Mouse (Mus musculus): Measurements from ENCODE around the gene Tspyl1. TPM values are rescaled to one million over a fixed set of nuclear protein-coding genes. Genes with fewer than 3 reads are reported as not detected.
"Not testable (repeated sequence)": the region's sequence is repeated elsewhere in the genome, so short reads cannot be mapped to it uniquely, and the experiment has no call there.

Gene Tspyl1
- polyA plus RNA-seq, 1 experiment from 2014 or later = 73.3 TPM

DNA sequence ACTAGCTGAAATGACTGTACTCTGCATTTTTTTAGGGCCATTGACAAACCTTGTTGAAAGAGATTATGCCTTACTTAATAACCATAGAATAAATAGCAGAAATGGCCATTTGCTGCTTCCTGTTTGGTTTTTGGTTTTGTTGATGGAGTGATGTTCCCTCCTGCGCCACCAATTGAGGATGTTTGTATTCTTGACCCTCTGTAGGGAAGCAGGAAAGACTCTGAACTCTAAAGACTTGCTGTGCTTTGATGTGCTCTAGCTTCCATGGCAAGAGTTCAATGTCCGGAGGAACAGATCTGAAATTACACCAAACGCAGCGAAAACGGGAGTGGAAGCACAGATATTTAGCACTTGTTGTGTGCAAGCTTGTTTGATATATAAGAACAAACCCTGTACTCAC is 37.2 kb upstream of the Tspyl1 start:
- Histone ChIP-seq H3K4me2 (replicated peaks; ENCODE audit: low read depth, low read length) (no peak overlapping the region), H3K36me3 (ENCODE audit: insufficient read depth, low read length) (no peaks in the 10 kb centered on the region), H3K9me3 (ENCODE audit: low read length) (no peaks in the 10 kb centered on the region), H3K9ac (replicated peaks; ENCODE audit: low read depth) (no peak overlapping the region), H3K27me3 (replicated peaks; ENCODE audit: insufficient read depth, low read length) (no peaks in the 10 kb centered on the region), H3K4me3 (ENCODE audit: low read depth, low read length) (no peak overlapping the region), H3K27ac (ENCODE audit: low read length) (no peak overlapping the region), H3K4me1 (ENCODE audit: insufficient read depth, low read depth, low read length) (peaks cover 3% of the 10 kb centered on the region; the same call in 1 of the 2 replicates)
- TF ChIP-seq EP300 (IDR thresholded peaks at IDR 0.05) = peak; percentile 9; the same call in 1 of the 2 replicates
- no peak for TF ChIP-seq CTCF (IDR thresholded peaks at IDR 0.05)
- DNase-seq (ENCODE audit: low spot score) (peak; percentile 53), ATAC-seq (peak; percentile 37)
- WGBS = 38% methylated on average over 5 of the region's 5 CpGs

DNA sequence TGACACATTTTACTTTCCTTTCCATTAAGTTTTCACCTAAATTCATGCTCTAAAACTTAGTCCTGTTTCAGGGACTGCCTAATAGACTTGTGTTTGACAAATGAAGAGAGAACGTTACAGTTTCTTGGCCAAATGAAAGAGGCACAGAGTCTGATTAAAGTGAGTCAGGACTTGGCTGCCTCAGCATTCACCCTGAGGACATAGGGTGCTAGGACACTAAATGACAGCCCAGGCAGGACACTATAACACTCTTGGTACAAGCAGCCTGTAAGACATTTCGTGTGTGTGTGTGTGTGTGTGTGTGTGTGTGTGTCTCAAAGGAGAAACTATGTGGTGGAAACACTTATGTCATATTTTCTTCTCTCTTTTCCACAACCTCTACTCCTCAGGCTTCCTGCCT is 35.9 kb upstream of the Tspyl1 start:
- WGBS = 37% methylated on average over 2 of the region's 2 CpGs
- no peaks in the 10 kb centered on the region for H3K9me3 ChIP-seq (ENCODE audit: low read length)
- no peak overlapping the region for H3K4me3 ChIP-seq (ENCODE audit: low read depth, low read length)
- TF ChIP-seq CTCF (IDR thresholded peaks at IDR 0.05) (0 out of 2 replicates have a peak, but pooled peaks have one; percentile 11), EP300 (IDR thresholded peaks at IDR 0.05) (peak; percentile 91)
- H3K27me3 ChIP-seq (replicated peaks; ENCODE audit: insufficient read depth, low read length) = no peaks in the 10 kb centered on the region
- no peaks in the 10 kb centered on the region for H3K36me3 ChIP-seq (ENCODE audit: insufficient read depth, low read length)
- peak; percentile 89 for DNase-seq (ENCODE audit: low spot score)
- no peak overlapping the region for H3K4me2 ChIP-seq (replicated peaks; ENCODE audit: low read depth, low read length)
- peaks cover 3% of the 10 kb centered on the region; the same call in 1 of the 2 replicates for H3K4me1 ChIP-seq (ENCODE audit: insufficient read depth, low read depth, low read length)
- no peak overlapping the region for H3K27ac ChIP-seq (ENCODE audit: low read length)
- H3K9ac ChIP-seq (replicated peaks; ENCODE audit: low read depth) = no peak overlapping the region
- ATAC-seq = peak; percentile 95

DNA sequence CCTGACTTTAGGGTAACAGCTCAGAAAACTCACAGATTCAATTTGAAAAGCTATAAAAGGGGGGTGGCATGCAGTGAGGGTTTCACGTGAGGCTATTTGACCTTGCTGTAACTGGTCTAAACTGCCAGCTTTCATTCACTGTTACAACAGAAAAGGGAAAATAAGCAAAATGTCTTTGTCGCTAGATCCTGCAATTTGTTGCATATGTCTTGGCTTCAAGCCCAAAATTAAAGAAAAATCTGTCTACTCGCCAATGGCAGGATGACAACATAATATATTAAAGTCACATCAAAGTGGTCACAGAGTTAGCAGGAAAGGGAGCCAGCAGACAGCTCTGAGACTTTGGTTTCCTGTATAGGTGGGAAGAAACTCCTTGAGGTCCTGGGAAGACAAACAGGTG is 34.2 kb upstream of the Tspyl1 start:
- ATAC-seq (peak; percentile 13; the same call in 1 of the 2 replicates), DNase-seq (ENCODE audit: low spot score) (peak; percentile 72)
- TF ChIP-seq EP300 (IDR thresholded peaks at IDR 0.05) (no peak), CTCF (IDR thresholded peaks at IDR 0.05) (no peak)
- Histone ChIP-seq H3K4me2 (replicated peaks; ENCODE audit: low read depth, low read length) (no peak overlapping the region), H3K27me3 (replicated peaks; ENCODE audit: insufficient read depth, low read length) (no peaks in the 10 kb centered on the region), H3K9ac (replicated peaks; ENCODE audit: low read depth) (no peak overlapping the region), H3K27ac (ENCODE audit: low read length) (no peak overlapping the region), H3K4me1 (ENCODE audit: insufficient read depth, low read depth, low read length) (peaks cover 3% of the 10 kb centered on the region; the same call in 1 of the 2 replicates), H3K9me3 (ENCODE audit: low read length) (no peaks in the 10 kb centered on the region), H3K36me3 (ENCODE audit: insufficient read depth, low read length) (no peaks in the 10 kb centered on the region), H3K4me3 (ENCODE audit: low read depth, low read length) (no peak overlapping the region)
- 23% methylated on average over 3 of the region's 3 CpGs for WGBS

DNA sequence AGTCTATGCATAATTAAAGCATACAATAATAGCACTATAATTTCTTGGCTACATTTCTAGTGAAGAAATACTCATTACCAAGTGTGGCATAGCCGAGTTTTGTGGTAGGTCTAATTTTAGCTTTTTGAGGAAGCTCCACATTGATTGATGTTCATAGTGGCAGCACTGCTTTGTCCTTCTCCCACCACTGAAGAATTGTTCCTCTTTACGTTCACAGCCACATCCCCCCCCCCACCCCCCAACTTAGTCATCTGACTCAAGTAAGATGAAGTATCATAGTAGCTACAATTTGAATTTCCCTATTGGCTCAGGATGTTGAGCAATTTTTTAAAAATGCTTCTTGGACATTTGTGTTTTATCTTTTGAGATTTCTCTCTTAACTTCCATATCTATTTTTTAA is 32.4 kb upstream of the Tspyl1 start:
- H3K9ac ChIP-seq (replicated peaks; ENCODE audit: low read depth) = no peak overlapping the region
- no peak overlapping the region for H3K4me2 ChIP-seq (replicated peaks; ENCODE audit: low read depth, low read length)
- no peak overlapping the region for H3K27ac ChIP-seq (ENCODE audit: low read length)
- H3K27me3 ChIP-seq (replicated peaks; ENCODE audit: insufficient read depth, low read length) = no peaks in the 10 kb centered on the region
- ATAC-seq (no peak), DNase-seq (ENCODE audit: low spot score) (peak; percentile 35)
- no peaks in the 10 kb centered on the region; the same call in 1 of the 2 replicates for H3K4me1 ChIP-seq (ENCODE audit: insufficient read depth, low read depth, low read length)
- no peaks in the 10 kb centered on the region for H3K9me3 ChIP-seq (ENCODE audit: low read length)
- 30% methylated on average over 2 of the region's 2 CpGs for WGBS
- H3K36me3 ChIP-seq (ENCODE audit: insufficient read depth, low read length) = no peaks in the 10 kb centered on the region
- no peak for TF ChIP-seq EP300 (IDR thresholded peaks at IDR 0.05)
- no peak for TF ChIP-seq CTCF (IDR thresholded peaks at IDR 0.05)
- H3K4me3 ChIP-seq (ENCODE audit: low read depth, low read length) = no peak overlapping the region

DNA sequence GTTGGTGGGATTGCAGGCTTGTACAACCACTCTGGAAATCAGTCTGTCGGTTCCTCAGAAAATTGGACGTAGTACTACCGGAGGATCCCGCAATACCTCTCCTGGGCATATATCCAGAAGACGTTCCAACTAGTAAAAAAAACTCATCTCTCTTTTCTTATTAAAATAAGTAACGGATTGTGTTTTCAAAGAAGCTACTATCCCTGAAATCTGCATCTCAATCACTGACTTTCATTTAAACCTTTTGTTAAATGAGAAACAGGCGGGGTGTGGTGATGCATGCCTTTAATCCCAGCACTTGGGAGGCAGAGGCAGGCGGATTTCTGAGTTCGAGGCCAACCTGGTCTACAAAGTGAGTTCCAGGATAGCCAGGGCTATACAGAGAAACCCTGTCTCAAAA is 29.2 kb upstream of the Tspyl1 start:
- ATAC-seq; H3K27me3 ChIP-seq (replicated peaks; ENCODE audit: insufficient read depth, low read length); H3K9me3 ChIP-seq (ENCODE audit: low read length); H3K4me1 ChIP-seq (ENCODE audit: insufficient read depth, low read depth, low read length); H3K4me2 ChIP-seq (replicated peaks; ENCODE audit: low read depth, low read length); H3K27ac ChIP-seq (ENCODE audit: low read length); DNase-seq (ENCODE audit: low spot score); H3K4me3 ChIP-seq (ENCODE audit: low read depth, low read length); H3K9ac ChIP-seq (replicated peaks; ENCODE audit: low read depth); H3K36me3 ChIP-seq (ENCODE audit: insufficient read depth, low read length): not testable (repeated sequence)
- 88% methylated on average over 9 of the region's 9 CpGs for WGBS

DNA sequence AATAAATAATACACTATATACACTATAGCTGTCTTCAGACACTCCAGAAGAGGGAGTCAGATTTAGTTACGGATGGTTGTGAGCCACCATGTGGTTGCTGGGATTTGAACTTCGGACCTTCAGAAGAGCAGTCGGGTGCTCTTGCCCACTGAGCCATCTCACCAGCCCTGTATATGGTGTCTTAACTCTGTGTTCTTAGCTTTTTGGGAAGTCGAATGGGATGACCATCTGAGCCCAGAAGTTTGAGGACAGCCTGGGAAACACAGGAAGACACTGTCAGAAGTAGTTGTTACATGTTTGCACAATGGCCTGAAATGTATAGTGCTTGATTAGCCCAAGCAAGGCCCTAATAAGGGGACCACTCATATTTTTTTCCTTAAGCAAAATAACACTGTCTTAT is 16.9 kb upstream of the Tspyl1 start:
- Histone ChIP-seq H3K9me3 (ENCODE audit: low read length) (no peaks in the 10 kb centered on the region), H3K36me3 (ENCODE audit: insufficient read depth, low read length) (no peaks in the 10 kb centered on the region), H3K27ac (ENCODE audit: low read length) (no peak overlapping the region), H3K4me2 (replicated peaks; ENCODE audit: low read depth, low read length) (no peak overlapping the region), H3K27me3 (replicated peaks; ENCODE audit: insufficient read depth, low read length) (no peaks in the 10 kb centered on the region), H3K4me3 (ENCODE audit: low read depth, low read length) (no peak overlapping the region), H3K9ac (replicated peaks; ENCODE audit: low read depth) (no peak overlapping the region), H3K4me1 (ENCODE audit: insufficient read depth, low read depth, low read length) (no peaks in the 10 kb centered on the region)
- TF ChIP-seq CTCF (IDR thresholded peaks at IDR 0.05) (no peak), EP300 (IDR thresholded peaks at IDR 0.05) (no peak)
- ATAC-seq (no peak), DNase-seq (ENCODE audit: low spot score) (no peak)
- 86% methylated on average over 4 of the region's 4 CpGs for WGBS

Measured in lung, postnatal 0 days (tissue).